Mouse (Mus musculus): ENCODE data around the gene Ccdc93. TPM values are rescaled to one million over a fixed set of nuclear protein-coding genes. Genes with fewer than 3 reads are reported as not detected.

The Ccdc93 gene
- polyA plus RNA-seq, 1 experiment from 2014 or later, result 3.4 TPM

GRCm38 (mm10) chr1:121453053-121453452 lies 22.2 kb downstream of the Ccdc93 start:
- Histone ChIP-seq H3K4me1 (ENCODE audit: insufficient read depth, low read depth, low read length) (no peaks in the 10 kb centered on the region), H3K36me3 (ENCODE audit: insufficient read depth, low read length) (peaks cover 13% of the 10 kb centered on the region; the same call in 1 of the 2 replicates), H3K4me2 (replicated peaks; ENCODE audit: low read depth, low read length) (no peak overlapping the region), H3K4me3 (ENCODE audit: low read depth, low read length) (no peak overlapping the region), H3K27me3 (replicated peaks; ENCODE audit: insufficient read depth, low read length) (no peaks in the 10 kb centered on the region), H3K27ac (ENCODE audit: low read length) (no peak overlapping the region), H3K9ac (replicated peaks; ENCODE audit: low read depth) (no peak overlapping the region), H3K9me3 (ENCODE audit: low read length) (no peaks in the 10 kb centered on the region)
- TF ChIP-seq CTCF (IDR thresholded peaks at IDR 0.05) (no peak), EP300 (IDR thresholded peaks at IDR 0.05) (no peak)
- WGBS, result 90% methylated on average over 4 of the region's 4 CpGs
- ATAC-seq (no peak), DNase-seq (ENCODE audit: low spot score) (no peak)

GRCm38 (mm10) chr1:121454951-121455350 lies 24.1 kb downstream of the Ccdc93 start:
- Histone ChIP-seq H3K27ac (ENCODE audit: low read length) (no peak overlapping the region), H3K9me3 (ENCODE audit: low read length) (no peaks in the 10 kb centered on the region), H3K27me3 (replicated peaks; ENCODE audit: insufficient read depth, low read length) (no peaks in the 10 kb centered on the region), H3K4me3 (ENCODE audit: low read depth, low read length) (no peak overlapping the region), H3K4me1 (ENCODE audit: insufficient read depth, low read depth, low read length) (no peaks in the 10 kb centered on the region), H3K9ac (replicated peaks; ENCODE audit: low read depth) (no peak overlapping the region), H3K36me3 (ENCODE audit: insufficient read depth, low read length) (no peaks in the 10 kb centered on the region), H3K4me2 (replicated peaks; ENCODE audit: low read depth, low read length) (no peak overlapping the region)
- no peak for TF ChIP-seq CTCF (IDR thresholded peaks at IDR 0.05)
- no peak for TF ChIP-seq EP300 (IDR thresholded peaks at IDR 0.05)
- 78% methylated on average over 6 of the region's 6 CpGs for WGBS
- DNase-seq (ENCODE audit: low spot score) (no peak), ATAC-seq (no peak)

- TF ChIP-seq EP300 (IDR thresholded peaks at IDR 0.05), result no peak
- TF ChIP-seq CTCF (IDR thresholded peaks at IDR 0.05), result no peak
- Histone ChIP-seq H3K4me1 (ENCODE audit: insufficient read depth, low read depth, low read length) (no peaks in the 10 kb centered on the region), H3K27ac (ENCODE audit: low read length) (no peak overlapping the region), H3K4me2 (replicated peaks; ENCODE audit: low read depth, low read length) (no peak overlapping the region), H3K9ac (replicated peaks; ENCODE audit: low read depth) (no peak overlapping the region), H3K36me3 (ENCODE audit: insufficient read depth, low read length) (peaks cover 19% of the 10 kb centered on the region; the same call in 1 of the 2 replicates), H3K4me3 (ENCODE audit: low read depth, low read length) (no peak overlapping the region), H3K9me3 (ENCODE audit: low read length) (no peaks in the 10 kb centered on the region), H3K27me3 (replicated peaks; ENCODE audit: insufficient read depth, low read length) (no peaks in the 10 kb centered on the region)
- 73% methylated on average over 6 of the region's 6 CpGs for WGBS
- ATAC-seq, result no peak
- no peak for DNase-seq (ENCODE audit: low spot score)
These were observed 29.2 kb downstream of the Ccdc93 start for GRCm38 (mm10) chr1:121460077-121460476.

- 81% methylated on average over 7 of the region's 7 CpGs for WGBS
- no peak overlapping the region for H3K9ac ChIP-seq (replicated peaks; ENCODE audit: low read depth)
- H3K4me3 ChIP-seq (ENCODE audit: low read depth, low read length), result no peak overlapping the region
- ATAC-seq (no peak), DNase-seq (ENCODE audit: low spot score) (no peak)
- H3K4me1 ChIP-seq (ENCODE audit: insufficient read depth, low read depth, low read length), result no peaks in the 10 kb centered on the region
- H3K36me3 ChIP-seq (ENCODE audit: insufficient read depth, low read length), result peaks cover 19% of the 10 kb centered on the region; the same call in 1 of the 2 replicates
- H3K27ac ChIP-seq (ENCODE audit: low read length), result no peak overlapping the region
- no peaks in the 10 kb centered on the region for H3K9me3 ChIP-seq (ENCODE audit: low read length)
- no peaks in the 10 kb centered on the region for H3K27me3 ChIP-seq (replicated peaks; ENCODE audit: insufficient read depth, low read length)
- no peak overlapping the region for H3K4me2 ChIP-seq (replicated peaks; ENCODE audit: low read depth, low read length)
- TF ChIP-seq EP300 (IDR thresholded peaks at IDR 0.05) (no peak), CTCF (IDR thresholded peaks at IDR 0.05) (no peak)
These were observed 31.0 kb downstream of the Ccdc93 start for GRCm38 (mm10) chr1:121461895-121462294.

GRCm38 (mm10) chr1:121462643-121463042 lies 31.8 kb downstream of the Ccdc93 start:
- TF ChIP-seq EP300 (IDR thresholded peaks at IDR 0.05) (no peak), CTCF (IDR thresholded peaks at IDR 0.05) (no peak)
- H3K27ac ChIP-seq (ENCODE audit: low read length), result no peak overlapping the region
- WGBS, result 69% methylated on average over 1 of the region's 1 CpGs
- no peaks in the 10 kb centered on the region for H3K27me3 ChIP-seq (replicated peaks; ENCODE audit: insufficient read depth, low read length)
- peaks cover 19% of the 10 kb centered on the region; the same call in 1 of the 2 replicates for H3K36me3 ChIP-seq (ENCODE audit: insufficient read depth, low read length)
- H3K9me3 ChIP-seq (ENCODE audit: low read length), result no peaks in the 10 kb centered on the region
- H3K4me1 ChIP-seq (ENCODE audit: insufficient read depth, low read depth, low read length), result no peaks in the 10 kb centered on the region
- H3K4me3 ChIP-seq (ENCODE audit: low read depth, low read length), result no peak overlapping the region
- DNase-seq (ENCODE audit: low spot score) (no peak), ATAC-seq (no peak)
- H3K9ac ChIP-seq (replicated peaks; ENCODE audit: low read depth), result no peak overlapping the region
- H3K4me2 ChIP-seq (replicated peaks; ENCODE audit: low read depth, low read length), result no peak overlapping the region

- no peak overlapping the region for H3K4me2 ChIP-seq (replicated peaks; ENCODE audit: low read depth, low read length)
- no peak overlapping the region for H3K9ac ChIP-seq (replicated peaks; ENCODE audit: low read depth)
- DNase-seq (ENCODE audit: low spot score), result no peak
- H3K4me1 ChIP-seq (ENCODE audit: insufficient read depth, low read depth, low read length), result no peaks in the 10 kb centered on the region
- no peaks in the 10 kb centered on the region for H3K9me3 ChIP-seq (ENCODE audit: low read length)
- TF ChIP-seq EP300 (IDR thresholded peaks at IDR 0.05), result no peak
- TF ChIP-seq CTCF (IDR thresholded peaks at IDR 0.05), result no peak
- WGBS, result 60% methylated on average over 7 of the region's 7 CpGs
- no peaks in the 10 kb centered on the region for H3K27me3 ChIP-seq (replicated peaks; ENCODE audit: insufficient read depth, low read length)
- H3K36me3 ChIP-seq (ENCODE audit: insufficient read depth, low read length), result peaks cover 19% of the 10 kb centered on the region; the same call in 1 of the 2 replicates
- H3K4me3 ChIP-seq (ENCODE audit: low read depth, low read length), result no peak overlapping the region
- no peak for ATAC-seq
- H3K27ac ChIP-seq (ENCODE audit: low read length), result no peak overlapping the region
These were observed 33.0 kb downstream of the Ccdc93 start for GRCm38 (mm10) chr1:121463806-121464205.

- Histone ChIP-seq H3K4me2 (replicated peaks; ENCODE audit: low read depth, low read length) (no peak overlapping the region), H3K9ac (replicated peaks; ENCODE audit: low read depth) (no peak overlapping the region), H3K27me3 (replicated peaks; ENCODE audit: insufficient read depth, low read length) (no peaks in the 10 kb centered on the region), H3K9me3 (ENCODE audit: low read length) (no peaks in the 10 kb centered on the region), H3K27ac (ENCODE audit: low read length) (no peak overlapping the region), H3K4me1 (ENCODE audit: insufficient read depth, low read depth, low read length) (no peaks in the 10 kb centered on the region), H3K4me3 (ENCODE audit: low read depth, low read length) (no peak overlapping the region), H3K36me3 (ENCODE audit: insufficient read depth, low read length) (peaks cover 19% of the 10 kb centered on the region; the same call in 1 of the 2 replicates)
- WGBS, result 91% methylated on average over 3 of the region's 3 CpGs
- TF ChIP-seq CTCF (IDR thresholded peaks at IDR 0.05) (no peak), EP300 (IDR thresholded peaks at IDR 0.05) (no peak)
- no peak for ATAC-seq
- no peak for DNase-seq (ENCODE audit: low spot score)
These were observed 35.4 kb downstream of the Ccdc93 start for GRCm38 (mm10) chr1:121466276-121466675.
